Mouse (Mus musculus) lung, adult 2 months (tissue): ENCODE measurements around the gene Ear1.
"Not testable (repeated sequence)": the region's sequence is repeated elsewhere in the genome, so short reads cannot be mapped to it uniquely, and the experiment has no call there.

ENCODE experiments used
- CTCF ChIP-seq: fragments of 200-500 bp; IDR thresholded peaks from 2 replicates; pipeline ENCODE4 v1.5.1; 2011; ENCODE audit warnings: mild to moderate bottlenecking, low read length, control low read depth; ENCODE audit not compliant: insufficient read depth
- POLR2A ChIP-seq: fragments of 200-500 bp; IDR thresholded peaks from 2 replicates; pipeline ENCODE4 v1.6.1; 2011; ENCODE audit warnings: low read depth, mild to moderate bottlenecking, control low read depth, low read length, borderline replicate concordance; ENCODE audit errors: extremely low read depth

DNA sequence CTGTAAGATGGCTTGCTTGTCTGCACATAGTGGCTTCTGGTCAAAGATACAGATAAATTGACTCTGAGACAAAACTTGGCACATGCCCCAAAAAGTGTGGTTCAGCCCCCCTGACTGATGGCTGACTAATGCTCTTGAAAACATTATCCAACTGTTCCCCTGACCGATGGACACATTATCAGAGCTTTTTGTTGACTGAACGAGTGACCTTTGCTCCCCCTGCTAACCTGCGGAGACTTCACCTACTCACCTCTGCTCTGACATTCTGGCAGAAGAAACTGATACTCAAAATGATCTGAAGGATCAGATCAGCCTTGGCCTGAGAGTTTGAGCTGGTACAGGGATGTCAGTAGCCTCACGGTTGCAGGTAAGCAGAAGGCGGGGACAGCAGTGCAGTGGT, 81.5 kb downstream of the Ear1 start:
- not testable (repeated sequence) for TF ChIP-seq CTCF, POLR2A
